In the genomic region with DNA sequence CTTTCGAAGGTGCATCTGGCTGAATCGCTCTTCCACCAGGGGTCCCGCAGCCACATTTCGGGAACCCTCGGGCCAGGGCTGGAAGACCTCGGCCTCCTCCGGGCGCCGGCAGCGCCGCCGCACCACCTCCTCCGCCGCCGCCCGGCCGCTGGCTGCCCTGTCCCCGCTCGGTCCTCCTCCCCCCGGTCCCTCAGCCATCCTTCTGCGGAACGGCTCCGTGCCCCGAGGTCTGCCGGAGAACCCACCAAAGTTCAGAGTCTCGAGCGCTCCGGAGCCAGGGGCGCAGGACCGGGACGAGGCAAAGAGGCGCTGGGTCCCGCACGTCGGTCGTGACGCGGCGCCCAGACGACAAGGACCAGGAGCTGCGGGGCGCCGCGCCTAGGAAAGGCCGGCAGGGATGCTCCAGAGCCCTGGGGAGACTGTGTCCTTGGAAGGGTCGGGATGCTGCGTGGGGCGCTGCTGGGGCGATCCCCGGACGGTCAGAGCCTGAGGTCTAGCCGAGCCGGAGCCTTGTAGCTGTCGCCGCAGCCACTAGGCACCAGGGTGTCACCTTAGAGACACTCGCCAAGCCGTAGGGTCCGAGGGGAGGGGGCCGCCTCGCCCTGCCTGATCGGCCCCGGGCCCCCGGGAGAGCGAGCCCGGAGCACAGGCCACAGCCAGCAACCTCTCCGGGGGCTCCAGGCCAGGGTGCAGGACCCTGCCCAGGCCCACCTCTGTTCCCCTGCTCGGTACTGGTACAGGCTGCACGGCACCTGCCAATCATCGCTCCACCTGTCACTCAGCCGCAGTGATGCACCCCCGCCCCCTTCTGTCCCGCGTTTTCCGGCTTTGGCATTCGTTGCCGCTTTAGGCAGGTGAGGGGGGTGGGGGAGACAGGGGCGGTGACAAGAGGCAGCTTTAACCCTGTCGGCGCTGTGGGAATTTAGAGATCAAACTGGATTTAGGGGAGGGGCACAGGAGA, we compare ENCODE assay signal across 8 mouse cellular contexts. TPM values are rescaled to one million over a fixed set of nuclear protein-coding genes. Genes with fewer than 3 reads are reported as not detected.
DNase-seq lines count a peak whose midpoint lies in the region; ATAC-seq and TF ChIP-seq lines count a peak whose summit lies in the region.

A gene (minus strand): TSS at position 284 of the 961 bp plus-strand sequence.

- peak; percentile 31 for ATAC-seq in kidney, postnatal 0 days (replicated peaks; ENCODE audit: low FRiP score, low read depth)
- ATAC-seq in forebrain, embryonic 14.5 days: peak; percentile 37
- ATAC-seq in hindbrain, embryonic 11.5 days (ENCODE audit: low FRiP score): peak; percentile 30; the same call in 1 of the 2 replicates
- peak; percentile 28 for ATAC-seq in liver, embryonic 12.5 days
- ATAC-seq in stomach, embryonic 14.5 days (ENCODE audit: insufficient number of reproducible peaks, insufficient read depth, low FRiP score, low read depth): 0 out of 2 replicates have a peak, but pooled peaks have one; percentile 25

- no peaks in the 10 kb centered on the region for H3K36me3 ChIP-seq in kidney, postnatal 0 days (ENCODE audit: insufficient read depth, low read length)
- H3K36me3 ChIP-seq in forebrain, embryonic 14.5 days (ENCODE audit: control insufficient read depth, insufficient read depth, low read length): no peaks in the 10 kb centered on the region
- no peaks in the 10 kb centered on the region for H3K36me3 ChIP-seq in hindbrain, embryonic 11.5 days (ENCODE audit: control insufficient read depth, insufficient read depth, low read length)
- no peaks in the 10 kb centered on the region for H3K36me3 ChIP-seq in liver, embryonic 12.5 days
- no peaks in the 10 kb centered on the region for H3K36me3 ChIP-seq in stomach, embryonic 14.5 days (ENCODE audit: control insufficient read depth, insufficient read depth, low read length)

- H3K4me3 ChIP-seq in kidney, postnatal 0 days (replicated peaks; ENCODE audit: low read depth, low read length): peak within 1 kb of the TSS; percentile 44
- peak within 1 kb of the TSS; percentile 38 for H3K4me3 ChIP-seq in forebrain, embryonic 14.5 days (ENCODE audit: low read depth, low read length)
- peak within 1 kb of the TSS; percentile 38 for H3K4me3 ChIP-seq in hindbrain, embryonic 11.5 days (ENCODE audit: low read depth, low read length)
- peak within 1 kb of the TSS; percentile 41 for H3K4me3 ChIP-seq in liver, embryonic 12.5 days
- peak within 1 kb of the TSS; percentile 30 for H3K4me3 ChIP-seq in stomach, embryonic 14.5 days (ENCODE audit: low read depth, low read length)

- H3K4me2 ChIP-seq in kidney, postnatal 0 days (ENCODE audit: low read length): peak within 1 kb of the TSS; percentile 67
- peak within 1 kb of the TSS; percentile 56 for H3K4me2 ChIP-seq in forebrain, embryonic 14.5 days (ENCODE audit: low read length)
- H3K4me2 ChIP-seq in hindbrain, embryonic 11.5 days (replicated peaks; ENCODE audit: low read depth, low read length): peak within 1 kb of the TSS; percentile 72
- peak within 1 kb of the TSS; percentile 61 for H3K4me2 ChIP-seq in liver, embryonic 12.5 days
- peak within 1 kb of the TSS; percentile 67 for H3K4me2 ChIP-seq in stomach, embryonic 14.5 days (replicated peaks; ENCODE audit: low read depth, low read length)

- H3K9me3 ChIP-seq in kidney, postnatal 0 days (replicated peaks; ENCODE audit: low read length): no peaks in the 10 kb centered on the region
- H3K9me3 ChIP-seq in forebrain, embryonic 14.5 days (replicated peaks; ENCODE audit: control insufficient read depth, low read length): no peaks in the 10 kb centered on the region
- H3K9me3 ChIP-seq in hindbrain, embryonic 11.5 days (ENCODE audit: control insufficient read depth, low read length): no peaks in the 10 kb centered on the region
- H3K9me3 ChIP-seq in liver, embryonic 12.5 days (replicated peaks): no peaks in the 10 kb centered on the region
- no peaks in the 10 kb centered on the region for H3K9me3 ChIP-seq in stomach, embryonic 14.5 days (ENCODE audit: control insufficient read depth, low read depth, low read length)

- H3K9ac ChIP-seq in kidney, postnatal 0 days (ENCODE audit: low read depth, low read length): peak within 1 kb of the TSS; percentile 53
- peak within 1 kb of the TSS; percentile 54 for H3K9ac ChIP-seq in forebrain, embryonic 14.5 days (ENCODE audit: low read length)
- peak within 1 kb of the TSS; percentile 42 for H3K9ac ChIP-seq in hindbrain, embryonic 11.5 days (ENCODE audit: low read depth, low read length)
- H3K9ac ChIP-seq in liver, embryonic 12.5 days: no peak within 1 kb of the TSS; the same call in 1 of the 2 replicates
- no peak within 1 kb of the TSS; the same call in 1 of the 2 replicates for H3K9ac ChIP-seq in stomach, embryonic 14.5 days (replicated peaks; ENCODE audit: low read depth, low read length)

- TF ChIP-seq CTCF in kidney, postnatal 0 days (IDR thresholded peaks at IDR 0.05; ENCODE audit: low read depth): no peak

- H3K27ac ChIP-seq in kidney, postnatal 0 days: no peak within 1 kb of the TSS
- H3K27ac ChIP-seq in forebrain, embryonic 14.5 days (ENCODE audit: low read depth, low read length): no peak within 1 kb of the TSS
- H3K27ac ChIP-seq in hindbrain, embryonic 11.5 days (ENCODE audit: low read depth, low read length): no peak within 1 kb of the TSS
- H3K27ac ChIP-seq in liver, embryonic 12.5 days: no peak within 1 kb of the TSS
- H3K27ac ChIP-seq in stomach, embryonic 14.5 days (ENCODE audit: low read length): no peak within 1 kb of the TSS

- peaks cover 24% of the 10 kb centered on the region; the same call in 1 of the 2 replicates for H3K27me3 ChIP-seq in kidney, postnatal 0 days (ENCODE audit: insufficient read depth, low read length)
- H3K27me3 ChIP-seq in forebrain, embryonic 14.5 days (replicated peaks; ENCODE audit: control insufficient read depth, insufficient read depth, low read length): peaks cover 30% of the 10 kb centered on the region
- peaks cover 43% of the 10 kb centered on the region for H3K27me3 ChIP-seq in hindbrain, embryonic 11.5 days (ENCODE audit: control insufficient read depth, insufficient read depth, low read length)
- H3K27me3 ChIP-seq in liver, embryonic 12.5 days (replicated peaks): peaks cover 100% of the 10 kb centered on the region
- peaks cover 11% of the 10 kb centered on the region; the same call in 1 of the 2 replicates for H3K27me3 ChIP-seq in stomach, embryonic 14.5 days (ENCODE audit: control insufficient read depth, insufficient read depth, low read length)

- H3K4me1 ChIP-seq in kidney, postnatal 0 days (replicated peaks; ENCODE audit: insufficient read depth, low read length): peaks cover 22% of the 10 kb centered on the region
- H3K4me1 ChIP-seq in forebrain, embryonic 14.5 days (ENCODE audit: control insufficient read depth, insufficient read depth, low read length): peaks cover 40% of the 10 kb centered on the region
- H3K4me1 ChIP-seq in hindbrain, embryonic 11.5 days (replicated peaks; ENCODE audit: control insufficient read depth, insufficient read depth, low read length): peaks cover 16% of the 10 kb centered on the region
- peaks cover 43% of the 10 kb centered on the region for H3K4me1 ChIP-seq in liver, embryonic 12.5 days
- peaks cover 31% of the 10 kb centered on the region for H3K4me1 ChIP-seq in stomach, embryonic 14.5 days (ENCODE audit: control insufficient read depth, insufficient read depth, low read length)

- DNase-seq in kidney, postnatal 0 days (ENCODE audit: low spot score): no peak
- DNase-seq in kidney, adult 8-10 months: no peak
- no peak for DNase-seq in adrenal gland, adult 18-20 months (ENCODE audit: low spot score in 2 of 2)
- no peak for DNase-seq in forebrain, embryonic 14.5 days (ENCODE audit: low spot score)
- peak; percentile 54 for DNase-seq in hindbrain, embryonic 11.5 days (ENCODE audit: low spot score)
- no peak for DNase-seq in ovary, postnatal 10 days (ENCODE audit: low spot score)

- WGBS in kidney, postnatal 0 days: 2% methylated on average over 77 of the region's 79 CpGs
- under 1% methylated on average over 77 of the region's 79 CpGs for WGBS in forebrain, embryonic 14.5 days
- 1% methylated on average over 70 of the region's 79 CpGs for WGBS in hindbrain, embryonic 11.5 days
- WGBS in liver, embryonic 12.5 days (ENCODE audit: insufficient replicate concordance): 4% methylated on average over 79 of the region's 79 CpGs
- WGBS in stomach, embryonic 14.5 days: 2% methylated on average over 73 of the region's 79 CpGs

RNA-seq across cellular contexts. Expression of the gene that starts here (rescaled TPM):
- 32.1 and 32.4 TPM in 2 replicates for polyA plus RNA-seq in kidney, postnatal 0 days (2015; fragmentation: Nextera tagmentation; extraction: Ambion mirVana)
- total RNA-seq in adrenal gland, adult 18-20 months (2021): 10 to 100 TPM; 38.9 to 40.3 TPM
- polyA plus RNA-seq in forebrain, embryonic 14.5 days (2014; fragmentation: Nextera tagmentation; extraction: Ambion mirVana): 26.7 and 29.1 TPM in 2 replicates
- 24.1 and 28.9 TPM in 2 replicates for polyA plus RNA-seq in hindbrain, embryonic 11.5 days (2014; fragmentation: Nextera tagmentation; extraction: Ambion mirVana)
- polyA plus RNA-seq in liver, embryonic 12.5 days (2016; fragmentation: Nextera tagmentation; extraction: Ambion mirVana): 46.9 and 48.8 TPM in 2 replicates
- 45.4 and 47.9 TPM in 2 replicates for polyA plus RNA-seq in stomach, embryonic 14.5 days (2014; fragmentation: Nextera tagmentation; extraction: Ambion mirVana)

Comparison
In these comparisons a context has a peak if more than half of its experiments do, and no peak if none do; other contexts are left out.
1. H3K9ac ChIP-seq: peak in kidney, postnatal 0 days (single experiment), forebrain, embryonic 14.5 days (single experiment) and hindbrain, embryonic 11.5 days (single experiment); none in liver, embryonic 12.5 days (single experiment) and stomach, embryonic 14.5 days (single experiment).
2. Peak in every context shown above with its lines, with median percentiles within 50 percentile points of each other: ATAC-seq, H3K4me2 ChIP-seq and H3K4me3 ChIP-seq.